Comparison of ENCODE assay signal across 1 mouse cellular context in genomic region chr2:92375099-92375623, GRCm38 (mm10).
A peak's percentile ranks its signal among the peaks of the same experiment; 100 is the strongest.
TF ChIP-seq lines count a peak whose summit lies in the region.

No protein-coding gene starts in this region.

TF ChIP-seq in CH12.LX, 34 proteins besides CTCF, POLR2A, EP300 and RAD21:
- TF ChIP-seq ZMIZ1 (IDR thresholded peaks at IDR 0.05; ENCODE audit: low read depth, low read length) (peak; percentile 73), MEF2A (IDR thresholded peaks at IDR 0.05; ENCODE audit: borderline replicate concordance, low read depth, low read length) (peak; percentile 32; the same call in 1 of the 2 replicates), PAX5 (IDR thresholded peaks at IDR 0.05; ENCODE audit: low read length) (no peak), NRF1 (IDR thresholded peaks at IDR 0.05; ENCODE audit: low read depth, low read length) (peak; percentile 86), JUN (IDR thresholded peaks at IDR 0.05; ENCODE audit: insufficient read depth, low read depth, low read length) (no peak), POLR2AphosphoS2 (IDR thresholded peaks at IDR 0.05; ENCODE audit: low read depth, low read length) (no peak), E2F4 (IDR thresholded peaks at IDR 0.05; ENCODE audit: insufficient replicate concordance, low read depth, low read length) (no peak), KAT2A (IDR thresholded peaks at IDR 0.05; ENCODE audit: insufficient replicate concordance, low read length) (0 out of 2 replicates have a peak, but pooled peaks have one; percentile 79), GABPA (IDR thresholded peaks at IDR 0.05; ENCODE audit: insufficient replicate concordance, low read depth, low read length) (no peak), MAX (IDR thresholded peaks at IDR 0.05; ENCODE audit: low read length) (no peak), UBTF (IDR thresholded peaks at IDR 0.05; ENCODE audit: low read depth, low read length) (no peak), TCF12 (IDR thresholded peaks at IDR 0.05; ENCODE audit: low read depth, low read length) (peak; percentile 59), MAZ (IDR thresholded peaks at IDR 0.05; ENCODE audit: low read depth, low read length) (no peak; the same call in 1 of the 2 replicates), HCFC1 (IDR thresholded peaks at IDR 0.05; ENCODE audit: low read depth, low read length) (peak; percentile 87), RCOR1 (conservative IDR thresholded peaks at IDR 0.05; ENCODE audit: low read depth, low read length) (no peak), BHLHE40 (IDR thresholded peaks at IDR 0.05; ENCODE audit: low read depth, low read length) (peak; percentile 15; the same call in 1 of the 2 replicates), CHD2 (IDR thresholded peaks at IDR 0.05; ENCODE audit: low read length) (peak; percentile 57; the same call in 1 of the 2 replicates), SIN3A (IDR thresholded peaks at IDR 0.05; ENCODE audit: low read length) (peak; percentile 93), IRF4 (IDR thresholded peaks at IDR 0.05; ENCODE audit: low read depth, low read length) (peak; percentile 66; the same call in 1 of the 2 replicates), MXI1 (IDR thresholded peaks at IDR 0.05; ENCODE audit: low read depth, low read length) (peak; percentile 82), TBP (conservative IDR thresholded peaks at IDR 0.05; ENCODE audit: low read depth, low read length) (no peak; the same call in 1 of the 2 replicates), USF2 (conservative IDR thresholded peaks at IDR 0.05; ENCODE audit: low read depth, low read length) (no peak), USF1 (IDR thresholded peaks at IDR 0.05; ENCODE audit: low read depth, low read length) (no peak), ELF1 (IDR thresholded peaks at IDR 0.05; ENCODE audit: low read depth, low read length) (peak; percentile 98), CHD1 (IDR thresholded peaks at IDR 0.05; ENCODE audit: low read depth, low read length) (no peak), ZC3H11A (IDR thresholded peaks at IDR 0.05; ENCODE audit: low read depth, low read length) (no peak), SMC3 (IDR thresholded peaks at IDR 0.05; ENCODE audit: low read depth, low read length) (no peak), JUND (conservative IDR thresholded peaks at IDR 0.05; ENCODE audit: low read depth, low read length) (no peak), MYC (IDR thresholded peaks at IDR 0.05; ENCODE audit: low read depth, low read length) (no peak), ETS1 (conservative IDR thresholded peaks at IDR 0.05; ENCODE audit: low read depth, low read length) (no peak), NELFE (IDR thresholded peaks at IDR 0.05; ENCODE audit: low read depth, low read length) (peak; percentile 87), ZNF384 (IDR thresholded peaks at IDR 0.05; ENCODE audit: low read depth, low read length) (no peak), ZKSCAN1 (IDR thresholded peaks at IDR 0.05; ENCODE audit: borderline replicate concordance, low read depth, low read length) (no peak), MAFK (IDR thresholded peaks at IDR 0.05; ENCODE audit: insufficient replicate concordance, low read length) (no peak)
TF ChIP-seq in CH12.LX: peak in this region for 13.
